Mouse (Mus musculus): ENCODE measurements around the gene Trim29.

Trim29 gene

DNA sequence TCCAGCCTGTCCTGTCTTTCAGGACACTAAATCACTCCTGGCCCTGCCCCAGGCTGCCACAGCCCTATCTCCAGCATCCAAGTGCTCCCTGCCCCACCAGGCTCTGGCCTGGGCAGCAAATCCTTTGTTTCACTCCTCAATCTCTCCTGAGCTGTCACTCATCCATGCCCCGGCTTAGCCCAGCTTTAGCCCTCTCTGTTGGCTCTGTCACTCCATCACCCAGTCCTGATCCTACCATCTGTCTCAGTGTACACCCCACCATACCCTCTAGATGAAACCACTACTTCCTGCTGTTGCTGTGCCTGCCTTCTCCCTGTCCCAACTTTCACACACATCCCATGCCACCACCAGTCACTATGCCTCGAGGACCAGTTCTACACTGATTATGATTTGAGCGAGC, 73.8 kb downstream of the Trim29 start:
- DNase-seq (ENCODE audit: low spot score) = no peak
